Mouse (Mus musculus) spleen, embryonic (tissue): Measurements from ENCODE around the gene Ankrd55.

Source experiments
- CTCF ChIA-PET: fragments of 350-600 bp; sonication (Branson Sonifier 250); formaldehyde crosslinking; loops from one replicate; lab custom pipeline; 2022; lab: Charles Lee

The Ankrd55 gene

GRCm38 (mm10) chr13:112407776-112408490 is 119.7 kb downstream of the Ankrd55 start:
- CTCF ChIA-PET: interaction anchor here (0.6 kb wide), 1 partner anchor 27 kb away, joined by 6 read pairs; no protein-coding TSS in a partner anchor

- CTCF ChIA-PET: interaction anchor here (0.6 kb wide), 1 partner anchor 27 kb away, joined by 6 read pairs; no protein-coding TSS in a partner anchor
Measured at GRCm38 (mm10) chr13:112408701-112409100, 120.5 kb downstream of the Ankrd55 start.

- CTCF ChIA-PET: no interaction called here
Measured at GRCm38 (mm10) chr13:112409331-112409730, 121.1 kb downstream of the Ankrd55 start.

- CTCF ChIA-PET: interaction anchor here (0.5 to 0.6 kb wide), 3 partner anchors 11 to 121 kb away, joined by 3 to 10 read pairs (median 4); no protein-coding TSS in a partner anchor
Measured at GRCm38 (mm10) chr13:112409851-112410250, 121.6 kb downstream of the Ankrd55 start.

- CTCF ChIA-PET: interaction anchor here (0.5 to 0.9 kb wide), 2 partner anchors 11 to 26 kb away, joined by 3 to 4 read pairs; no protein-coding TSS in a partner anchor
Measured at GRCm38 (mm10) chr13:112410461-112410860, 122.2 kb downstream of the Ankrd55 start.

GRCm38 (mm10) chr13:112411216-112411822 is 123.1 kb downstream of the Ankrd55 start:
- CTCF ChIA-PET: interaction anchor here (0.6 to 0.9 kb wide), 2 partner anchors 25 to 35 kb away, joined by 4 to 5 read pairs; no protein-coding TSS in a partner anchor

GRCm38 (mm10) chr13:112412251-112412650 is 124.0 kb downstream of the Ankrd55 start:
- CTCF ChIA-PET: no interaction called here

GRCm38 (mm10) chr13:112412824-112413223 is 124.6 kb downstream of the Ankrd55 start:
- CTCF ChIA-PET: no interaction called here

- CTCF ChIA-PET: no interaction called here
Measured at GRCm38 (mm10) chr13:112413611-112414010, 125.4 kb downstream of the Ankrd55 start.

- CTCF ChIA-PET: interaction anchor here (0.6 kb wide), 1 partner anchor 821 kb away, joined by 4 read pairs; no protein-coding TSS in a partner anchor
Measured at GRCm38 (mm10) chr13:112415896-112416295, 127.6 kb downstream of the Ankrd55 start.

GRCm38 (mm10) chr13:112416410-112417162 is 128.3 kb downstream of the Ankrd55 start:
- CTCF ChIA-PET: interaction anchor here (0.6 kb wide), 2 partner anchors 216 to 822 kb away, joined by 3 to 4 read pairs; no protein-coding TSS in a partner anchor

- CTCF ChIA-PET: interaction anchor here (0.6 kb wide), 1 partner anchor 215 kb away, joined by 3 read pairs; no protein-coding TSS in a partner anchor
Measured at GRCm38 (mm10) chr13:112417163-112417523, 128.9 kb downstream of the Ankrd55 start.

- CTCF ChIA-PET: interaction anchor here (0.7 kb wide), 2 partner anchors 14 to 434 kb away, joined by 3 read pairs; no protein-coding TSS in a partner anchor
Measured at GRCm38 (mm10) chr13:112417861-112418423, 129.7 kb downstream of the Ankrd55 start.

- CTCF ChIA-PET: interaction anchor here (0.9 kb wide), 1 partner anchor 48 kb away, joined by 3 read pairs; no protein-coding TSS in a partner anchor
Measured at GRCm38 (mm10) chr13:112418595-112418994, 130.3 kb downstream of the Ankrd55 start.

GRCm38 (mm10) chr13:112424212-112424611 is 136.0 kb downstream of the Ankrd55 start:
- CTCF ChIA-PET: no interaction called here

- CTCF ChIA-PET: no interaction called here
Measured at GRCm38 (mm10) chr13:112424635-112425034, 136.4 kb downstream of the Ankrd55 start.

- CTCF ChIA-PET: no interaction called here
Measured at GRCm38 (mm10) chr13:112425181-112425654, 137.0 kb downstream of the Ankrd55 start.

GRCm38 (mm10) chr13:112426265-112427135 is 138.2 kb downstream of the Ankrd55 start:
- CTCF ChIA-PET: interaction anchor here (0.7 to 1.0 kb wide), 3 partner anchors 9 to 43 kb away, joined by 3 to 18 read pairs (median 6); no protein-coding TSS in a partner anchor

- CTCF ChIA-PET: interaction anchor here (0.7 to 1.0 kb wide), 4 partner anchors 9 to 57 kb away, joined by 3 to 18 read pairs (median 4); no protein-coding TSS in a partner anchor
Measured at GRCm38 (mm10) chr13:112427136-112427470, 138.9 kb downstream of the Ankrd55 start.

- CTCF ChIA-PET: interaction anchor here (0.6 to 1.0 kb wide), 4 partner anchors 18 to 141 kb away, joined by 3 to 18 read pairs (median 4); no protein-coding TSS in a partner anchor
Measured at GRCm38 (mm10) chr13:112427521-112427920, 139.3 kb downstream of the Ankrd55 start.
